Mouse (Mus musculus) left cerebral cortex, adult 2 months (tissue): ENCODE measurements at regions not wholly inside any gene's neighbourhood (a gene's known extent, or its start where the extent isn't known, plus 50 kb on each side); places are given as distances from the start of the nearest gene placed in this dataset.

Experiments used
- DNase-seq, 2 experiments: peaks; one replicate each; pipeline ENCODE4 v3.0.0; 2021 to 2022; ENCODE audit warnings: low spot score in 2 of 2, mixed read lengths in 1 of 2; ENCODE audit errors: extremely low spot score in 1 of 2
- H3K27ac ChIP-seq: fragments of 200-600 bp; 2 replicates; pipeline ENCODE4 v1.8.1; 2022
- H3K4me3 ChIP-seq: fragments of 200-600 bp; 2 replicates; pipeline ENCODE4 v1.8.1; 2022
- CTCF ChIP-seq: fragments of 200-600 bp; IDR thresholded peaks from 2 replicates; pipeline ENCODE4 v1.8.1; 2022; ENCODE audit warnings: antibody characterized with exemption, mild to moderate bottlenecking, moderate library complexity
- intact Hi-C: fragments of 180-260 bp; cut with DNase I; formaldehyde crosslinking; loops from one replicate; pipeline ENCODE4 v1.15.1; 2025

GRCm38 (mm10) chr4:54838111-54838510, 106.7 kb upstream of the Zfp462 start:
- no peak overlapping the region for H3K27ac ChIP-seq
- DNase-seq = no peak
- intact Hi-C loops = no loop called here
- no peak for TF ChIP-seq CTCF
- no peak overlapping the region for H3K4me3 ChIP-seq

- Histone ChIP-seq H3K27ac (no peak overlapping the region), H3K4me3 (no peak overlapping the region)
- intact Hi-C loops = no loop called here
- no peak for DNase-seq
- no peak for TF ChIP-seq CTCF
Observed at GRCm38 (mm10) chr4:54838794-54839193, 106.1 kb upstream of the Zfp462 start.

- intact Hi-C loops = no loop called here
- Histone ChIP-seq H3K27ac (no peak overlapping the region), H3K4me3 (no peak overlapping the region)
- DNase-seq = no peak
- no peak for TF ChIP-seq CTCF
Observed at GRCm38 (mm10) chr4:54852991-54853925, 91.6 kb upstream of the Zfp462 start.

GRCm38 (mm10) chr4:54858604-54859003, 86.2 kb upstream of the Zfp462 start:
- no peak for DNase-seq
- no peak overlapping the region for H3K27ac ChIP-seq
- TF ChIP-seq CTCF = no peak
- H3K4me3 ChIP-seq = no peak overlapping the region
- intact Hi-C loops = no loop called here

- no peak for TF ChIP-seq CTCF
- intact Hi-C loops = no loop called here
- Histone ChIP-seq H3K4me3 (no peak overlapping the region), H3K27ac (no peak overlapping the region)
- no peak for DNase-seq
Observed at GRCm38 (mm10) chr4:54866062-54866461, 78.8 kb upstream of the Zfp462 start.

GRCm38 (mm10) chr4:54874136-54874827, 70.6 kb upstream of the Zfp462 start:
- intact Hi-C loops = no loop called here
- no peak for DNase-seq
- TF ChIP-seq CTCF = no peak
- Histone ChIP-seq H3K27ac (no peak overlapping the region), H3K4me3 (no peak overlapping the region)

- Histone ChIP-seq H3K4me3 (no peak overlapping the region), H3K27ac (no peak overlapping the region)
- TF ChIP-seq CTCF = no peak
- intact Hi-C loops = no loop called here
- no peak for DNase-seq
Observed at GRCm38 (mm10) chr4:54875506-54875905, 69.3 kb upstream of the Zfp462 start.

- intact Hi-C loops = no loop called here
- TF ChIP-seq CTCF = no peak
- Histone ChIP-seq H3K4me3 (no peak overlapping the region), H3K27ac (no peak overlapping the region)
- no peak for DNase-seq
Observed at GRCm38 (mm10) chr4:54877361-54877760, 67.5 kb upstream of the Zfp462 start.

GRCm38 (mm10) chr4:54878531-54878930, 66.3 kb upstream of the Zfp462 start:
- no peak for TF ChIP-seq CTCF
- Histone ChIP-seq H3K27ac (no peak overlapping the region), H3K4me3 (no peak overlapping the region)
- intact Hi-C loops = no loop called here
- no peak for DNase-seq

GRCm38 (mm10) chr4:54893288-54893687, 51.6 kb upstream of the Zfp462 start:
- no peak for DNase-seq
- Histone ChIP-seq H3K4me3 (no peak overlapping the region), H3K27ac (no peak overlapping the region)
- no peak for TF ChIP-seq CTCF
- intact Hi-C loops = no loop called here
